Mouse (Mus musculus) layer of hippocampus, postnatal 10 days (tissue): Measurements from ENCODE around the gene Kdm4b. TPM values are rescaled to one million over a fixed set of nuclear protein-coding genes. Genes with fewer than 3 reads are reported as not detected.

ENCODE experiments used
- DNase-seq, 2 experiments: peaks; one replicate each; pipeline ENCODE4 v3.0.0; 2021; ENCODE audit warnings: low spot score in 2 of 2
- long read RNA-seq: library from polyadenylated mRNA; stranded (forward); transcript quantifications from one replicate; pipeline ENCODE4 v2.0.0, GENCODE M21; 2023
- total RNA-seq, 2 experiments: library from RNA; stranded (reverse); gene quantifications; 2 replicates each; pipeline ENCODE4 v1.2.3; 2021

The Kdm4b gene
- 10 to 100 TPM; 85.3 to 87.1 TPM for total RNA-seq
- long read RNA-seq, full-length matches to known transcripts: 10 of 57 reads
- long read RNA-seq, partial matches to known transcripts: 22 of 57 reads
- long read RNA-seq, other reads (novel, unspliced or antisense): 25 of 57 reads

DNA sequence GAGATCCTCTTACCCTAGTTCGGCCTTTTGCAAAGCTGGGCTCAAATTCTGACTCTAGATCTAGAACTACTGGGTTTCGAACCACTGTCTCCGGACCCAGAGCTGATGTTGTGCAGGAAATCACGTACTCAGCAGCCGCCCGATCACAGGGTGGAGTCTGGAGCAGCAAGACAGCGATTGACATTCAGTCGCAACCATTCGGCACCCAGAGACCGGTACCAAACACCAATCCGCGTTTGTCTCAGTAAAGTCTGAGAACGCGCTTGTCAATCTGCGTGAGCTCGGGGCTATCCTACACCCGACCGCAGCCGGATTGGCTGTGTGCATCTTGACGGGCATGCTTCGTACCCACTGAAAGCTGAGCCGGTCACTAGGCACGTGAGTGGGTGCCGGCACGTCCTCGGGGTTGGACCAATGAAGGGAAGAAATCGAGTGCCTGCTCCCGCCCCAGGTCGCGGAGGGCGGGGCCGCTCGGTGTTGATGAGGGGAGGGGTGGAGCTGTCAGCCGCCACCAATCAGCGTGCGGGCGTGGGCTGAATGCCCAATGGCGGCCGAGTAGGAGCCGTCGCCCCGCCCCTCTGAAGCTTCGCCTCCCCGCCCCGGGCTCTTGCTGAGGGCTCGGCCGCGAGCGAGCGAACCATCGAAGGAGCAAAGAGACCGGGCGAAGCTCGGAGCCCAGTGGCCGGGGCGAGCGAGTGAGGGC, at the start of gene Kdm4b:
TSS of gene Kdm4b (plus strand) at position 613 of the 703 bp plus-strand sequence.
- DNase-seq: peak; percentile 98 to 99

GRCm38 (mm10) chr17:56276643-56277566, 49.0 kb upstream of the Kdm4b start, which contains the start of gene Ticam1:
Gene Ticam1, minus strand, starts transcription at chr17:56276786.
- peak; percentile 58 to 69 for DNase-seq

- DNase-seq: no peak
These were observed 48.3 kb upstream of the Kdm4b start for GRCm38 (mm10) chr17:56277567-56277893.

DNA sequence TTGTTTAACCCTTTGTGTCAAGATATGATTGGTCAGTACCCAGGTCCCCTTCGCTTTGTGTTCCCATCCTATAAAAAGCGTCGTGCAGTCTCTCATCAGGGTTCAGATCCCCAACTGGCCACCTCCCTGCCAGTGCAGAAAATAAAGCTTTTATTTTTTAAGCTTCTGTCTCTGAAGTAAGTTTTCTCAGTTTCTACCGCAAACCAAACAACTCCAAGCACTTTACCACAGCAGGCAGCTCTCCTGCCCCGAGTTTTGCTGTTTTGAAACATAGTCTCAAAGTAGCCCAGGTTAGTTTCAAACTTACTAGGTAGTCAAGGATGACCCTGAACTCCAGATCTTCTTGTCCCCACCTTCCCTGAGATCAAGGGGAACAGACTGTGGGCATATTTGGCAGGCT, 47.5 kb upstream of the Kdm4b start:
- DNase-seq: no peak

DNA sequence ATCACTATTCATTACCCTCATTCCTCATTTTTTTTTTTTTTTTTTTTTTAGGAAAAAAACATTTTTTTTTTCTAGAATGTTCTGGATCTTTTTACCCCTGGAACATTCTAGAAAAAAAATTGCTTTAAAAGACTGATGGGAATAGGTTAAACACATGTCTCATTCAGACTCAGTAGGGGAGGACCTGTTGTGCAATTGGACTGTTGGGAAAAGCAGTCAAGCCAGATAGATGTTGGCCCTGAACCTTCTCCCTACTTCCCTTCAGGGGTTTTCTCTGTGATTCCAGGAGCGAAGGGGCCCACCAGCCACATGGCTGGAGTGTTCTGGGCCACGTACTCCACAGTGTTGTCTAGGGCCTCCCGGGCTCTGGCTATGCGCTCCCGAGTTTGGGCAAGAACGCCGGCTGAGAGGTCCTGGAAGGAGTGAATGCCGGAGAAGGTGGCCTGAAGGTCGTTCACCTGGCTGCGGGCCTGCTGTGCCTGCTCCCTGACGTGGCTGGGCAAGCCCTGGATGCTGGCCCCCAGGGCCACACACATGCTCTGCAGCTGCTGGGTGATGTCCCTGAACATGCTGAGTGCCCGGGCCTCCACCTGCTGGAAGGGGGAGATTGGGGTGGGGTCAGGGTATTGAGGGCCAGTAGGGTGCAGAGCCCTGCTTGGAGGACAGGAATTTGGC, 46.2 kb upstream of the Kdm4b start:
- no peak for DNase-seq

GRCm38 (mm10) chr17:56281193-56281592, 44.7 kb upstream of the Kdm4b start:
- DNase-seq: no peak

- no peak for DNase-seq
These were observed 43.1 kb upstream of the Kdm4b start for GRCm38 (mm10) chr17:56282802-56283201.

GRCm38 (mm10) chr17:56283316-56283715, 42.5 kb upstream of the Kdm4b start:
- peak; percentile 46 to 50 for DNase-seq

DNA sequence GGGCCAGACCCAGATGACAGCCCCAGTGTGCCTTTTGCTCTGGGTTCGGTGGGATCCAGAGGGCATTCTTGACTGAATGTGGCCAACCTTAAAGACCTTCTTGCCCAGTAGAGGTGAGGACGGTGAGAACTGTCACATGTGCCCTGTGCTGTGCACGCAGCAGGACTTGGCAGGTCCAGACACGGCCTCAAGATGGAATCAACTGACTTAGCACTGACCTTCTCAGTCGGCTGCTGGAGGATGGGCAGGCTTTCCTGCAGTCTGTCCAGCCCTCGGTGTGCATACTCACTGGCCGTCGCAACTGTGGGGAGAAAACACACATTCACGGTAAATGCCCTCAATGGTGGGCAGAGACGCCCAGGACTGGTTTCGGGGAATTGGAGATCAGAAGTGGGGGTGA, 39.9 kb upstream of the Kdm4b start:
- no peak for DNase-seq

DNA sequence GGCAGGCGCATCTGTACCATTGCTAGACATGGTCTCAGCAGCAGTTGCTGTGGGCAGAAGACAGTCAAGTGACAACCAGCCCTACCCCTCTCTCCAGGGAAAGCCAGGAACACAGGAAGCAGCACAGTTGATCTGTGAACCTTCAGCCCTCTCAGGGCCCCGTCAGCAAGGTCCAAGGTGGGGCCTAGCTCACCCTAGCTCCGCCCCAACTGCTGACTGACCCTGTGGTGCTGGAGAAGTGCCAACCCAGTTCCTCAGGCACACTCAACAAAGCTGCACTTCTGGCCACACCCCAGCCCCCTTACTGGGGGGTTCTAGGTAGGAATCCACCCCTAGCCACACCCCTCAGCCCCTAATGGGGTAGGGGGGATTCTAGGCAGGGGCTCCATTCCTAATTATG, 38.0 kb upstream of the Kdm4b start:
- no peak for DNase-seq

DNA sequence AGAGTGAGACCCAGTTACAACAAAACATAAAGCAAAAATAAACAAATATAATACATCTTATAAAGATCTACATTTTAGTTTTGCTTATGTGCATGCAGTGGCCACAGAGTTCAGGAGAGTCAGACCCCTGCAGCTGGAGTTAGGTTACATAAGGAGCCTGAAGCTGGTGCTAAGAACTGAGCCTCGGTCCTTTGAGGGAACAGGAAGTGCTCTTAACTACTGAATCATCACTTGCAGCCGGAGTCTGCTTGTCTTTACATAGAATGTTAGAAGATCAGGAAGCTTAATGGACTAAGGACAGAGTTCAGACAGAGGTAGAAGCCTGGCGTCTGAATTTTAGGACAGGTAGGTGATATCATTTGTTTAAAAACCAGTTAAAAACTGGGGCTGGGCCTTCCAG, 37.0 kb upstream of the Kdm4b start:
- no peak for DNase-seq

DNA sequence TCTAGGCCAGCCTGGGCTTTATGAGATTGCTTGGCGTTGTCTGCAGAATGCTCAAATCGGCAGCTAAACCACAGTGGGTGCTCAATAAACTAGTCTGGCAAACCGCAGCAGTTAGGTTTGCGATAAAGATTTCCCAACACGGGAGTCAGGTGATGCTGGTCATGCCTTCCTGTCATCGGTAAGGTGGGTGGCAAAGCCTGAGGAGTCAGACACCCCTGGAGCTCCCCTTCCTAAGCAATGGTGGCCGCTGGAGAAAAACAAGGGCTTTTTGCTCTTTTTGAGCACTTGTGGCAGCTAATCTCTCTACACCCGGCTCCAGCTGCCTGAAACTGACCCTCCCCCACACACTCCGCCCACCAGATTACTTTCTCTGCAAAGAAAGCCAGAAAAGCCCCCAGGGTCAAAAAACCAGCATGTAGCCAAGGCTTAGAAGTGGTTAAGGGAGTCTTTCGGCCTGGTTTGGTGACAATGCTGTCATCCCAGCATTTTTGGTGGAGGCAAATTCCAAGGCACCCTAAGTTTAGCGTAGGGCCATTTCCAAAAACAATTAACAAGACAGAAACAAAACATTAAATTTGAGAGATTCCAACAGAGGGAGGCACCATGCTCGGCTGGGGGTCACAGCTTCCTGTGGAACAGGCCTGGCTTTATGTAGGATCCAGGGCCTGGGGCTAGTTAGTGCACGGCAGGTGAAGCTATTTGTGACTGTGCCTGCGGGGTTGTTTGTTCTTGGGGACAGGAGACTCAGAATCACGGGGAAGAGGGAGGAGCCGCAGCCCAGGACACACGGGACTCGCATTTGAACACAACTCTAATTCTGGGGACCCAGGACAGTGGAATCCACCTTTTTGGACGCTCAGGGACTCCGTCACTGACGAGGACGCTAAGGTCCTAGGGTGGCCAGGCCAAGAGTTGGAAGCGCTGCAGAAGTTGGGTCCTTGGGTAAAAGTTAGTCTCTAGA, 36.2 kb upstream of the Kdm4b start:
- DNase-seq: peak in 1 of 2 experiments; percentile 22

DNA sequence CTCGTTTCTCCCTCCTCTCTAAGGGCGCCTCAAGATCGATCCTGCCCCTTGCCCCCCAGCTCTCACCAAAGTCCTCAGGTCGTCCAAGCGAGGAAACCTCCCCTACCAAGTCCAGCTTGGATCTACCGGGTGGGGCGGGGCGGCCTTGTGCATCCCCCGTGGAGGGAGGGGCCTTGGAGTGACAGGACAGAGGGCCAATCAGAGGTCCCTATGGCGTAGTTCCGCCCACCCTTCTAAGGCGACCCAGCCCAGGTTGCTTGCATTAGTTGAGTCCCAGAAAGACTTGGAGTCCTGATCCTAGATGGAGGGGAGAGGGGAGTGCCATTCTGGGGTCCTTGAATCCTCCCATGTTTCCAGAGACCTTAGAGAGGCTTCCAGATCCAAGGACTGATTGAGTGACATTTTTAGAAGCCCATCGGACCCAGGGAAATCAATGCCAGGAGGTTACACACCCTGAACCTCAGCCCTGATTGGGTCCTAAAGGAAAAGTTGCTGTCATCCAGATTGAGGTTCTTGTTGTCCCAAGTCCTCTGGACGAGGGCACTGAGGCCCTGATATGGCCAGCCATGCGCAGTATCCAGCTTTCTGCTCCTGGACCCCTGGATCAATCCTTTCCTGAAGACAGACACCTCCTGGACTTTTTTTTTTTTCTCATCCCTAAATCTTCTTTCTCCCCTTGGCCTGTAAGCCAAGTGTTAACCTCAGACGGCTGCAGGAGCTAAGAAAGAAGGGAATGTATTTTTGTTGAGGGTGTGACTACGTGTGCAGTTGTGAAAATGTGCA, 35.3 kb upstream of the Kdm4b start:
- DNase-seq: peak; percentile 79 to 84

DNA sequence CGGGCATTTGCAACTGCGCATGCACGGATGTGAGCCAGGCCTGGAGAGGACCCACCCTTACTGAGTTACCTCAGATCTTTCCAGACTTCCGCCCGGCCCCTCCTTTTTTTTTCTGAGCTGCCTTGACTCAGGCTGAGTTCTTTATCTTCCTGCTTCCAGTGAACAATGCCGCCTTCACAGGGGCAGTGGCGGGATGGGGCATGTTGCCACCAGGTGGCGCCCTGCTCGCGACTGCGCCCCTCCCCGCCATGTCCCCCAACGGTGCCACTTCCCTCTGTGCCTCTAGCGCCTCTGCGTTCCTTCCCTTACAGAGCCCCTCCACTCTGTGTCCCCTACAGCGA, 34.7 kb upstream of the Kdm4b start:
- peak; percentile 84 to 85 for DNase-seq

DNA sequence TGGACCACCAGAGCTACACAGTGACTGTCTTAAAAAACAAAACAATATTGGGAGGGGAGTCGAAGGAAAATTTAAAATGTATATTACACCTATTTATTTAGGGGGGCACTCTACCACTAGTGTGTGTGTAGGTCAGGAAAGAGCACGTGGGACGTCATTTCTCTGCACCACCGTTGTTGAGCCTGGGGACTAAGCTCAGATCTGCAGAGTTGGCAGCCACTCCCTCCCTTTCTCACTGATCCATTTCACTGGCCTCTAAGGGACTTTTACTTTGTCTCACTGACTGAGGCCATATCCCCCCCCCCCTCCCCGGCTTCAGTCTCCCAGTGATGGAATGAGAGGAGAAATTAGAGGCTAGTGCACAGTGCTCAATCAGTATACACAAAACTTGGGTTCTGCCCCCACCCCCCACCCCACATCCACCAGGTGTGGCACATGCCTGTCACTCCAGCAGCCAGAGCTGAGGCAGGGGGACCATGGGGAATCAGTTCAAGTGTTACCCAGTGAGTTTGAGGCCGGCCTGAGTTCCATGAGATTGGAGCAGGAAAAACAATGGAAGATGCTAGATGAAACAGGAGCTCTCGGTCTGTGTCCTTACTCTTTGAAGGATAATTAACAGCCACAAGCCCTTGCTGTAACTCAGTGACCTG, 33.9 kb upstream of the Kdm4b start:
- no peak for DNase-seq

- no peak for DNase-seq
These were observed 33.2 kb upstream of the Kdm4b start, which contains the start of gene Plin3 for GRCm38 (mm10) chr17:56292531-56293222. Gene Plin3, minus strand, starts transcription at chr17:56292873.

- no peak for DNase-seq
These were observed 32.6 kb upstream of the Kdm4b start for GRCm38 (mm10) chr17:56293291-56293690.

GRCm38 (mm10) chr17:56294241-56294640, 31.6 kb upstream of the Kdm4b start:
- DNase-seq: peak in 1 of 2 experiments; percentile 36
